Mouse (Mus musculus): Measurements from ENCODE around the gene Epb41l3. TPM values are rescaled to one million over a fixed set of nuclear protein-coding genes. Genes with fewer than 3 reads are reported as not detected.

Gene Epb41l3
- polyA plus RNA-seq, 1 experiment from 2014 or later, result 118 TPM

GRCm38 (mm10) chr17:69220849-69221248 is 145.4 kb downstream of the Epb41l3 start:
- Histone ChIP-seq H3K4me2 (no peak overlapping the region), H3K9me3 (no peaks in the 10 kb centered on the region), H3K27ac (no peak overlapping the region), H3K9ac (replicated peaks) (no peak overlapping the region), H3K27me3 (no peaks in the 10 kb centered on the region), H3K4me3 (replicated peaks) (no peak overlapping the region), H3K36me3 (peaks cover 43% of the 10 kb centered on the region), H3K4me1 (replicated peaks) (peaks cover 12% of the 10 kb centered on the region; the same call in 1 of the 2 replicates)
- no peak for ATAC-seq (ENCODE audit: insufficient number of reproducible peaks, insufficient read depth, low FRiP score, low TSS enrichment, low read depth)
- 71% methylated on average over 7 of the region's 7 CpGs for WGBS

- no peak overlapping the region for H3K4me3 ChIP-seq (replicated peaks)
- peaks cover 12% of the 10 kb centered on the region; the same call in 1 of the 2 replicates for H3K4me1 ChIP-seq (replicated peaks)
- ATAC-seq (ENCODE audit: insufficient number of reproducible peaks, insufficient read depth, low FRiP score, low TSS enrichment, low read depth), result no peak
- no peaks in the 10 kb centered on the region for H3K9me3 ChIP-seq
- H3K36me3 ChIP-seq, result peaks cover 40% of the 10 kb centered on the region
- H3K4me2 ChIP-seq, result no peak overlapping the region
- WGBS, result 60% methylated on average over 6 of the region's 6 CpGs
- H3K9ac ChIP-seq (replicated peaks), result no peak overlapping the region
- H3K27ac ChIP-seq, result no peak overlapping the region
- no peaks in the 10 kb centered on the region for H3K27me3 ChIP-seq
Measured at GRCm38 (mm10) chr17:69221377-69221776, 145.9 kb downstream of the Epb41l3 start.

- Histone ChIP-seq H3K36me3 (peaks cover 40% of the 10 kb centered on the region), H3K9ac (replicated peaks) (no peak overlapping the region), H3K4me2 (no peak overlapping the region), H3K4me3 (replicated peaks) (no peak overlapping the region), H3K4me1 (replicated peaks) (peaks cover 15% of the 10 kb centered on the region; the same call in 1 of the 2 replicates), H3K9me3 (no peaks in the 10 kb centered on the region), H3K27ac (no peak overlapping the region), H3K27me3 (no peaks in the 10 kb centered on the region)
- no peak for ATAC-seq (ENCODE audit: insufficient number of reproducible peaks, insufficient read depth, low FRiP score, low TSS enrichment, low read depth)
- WGBS, result 22% methylated on average over 10 of the region's 10 CpGs
Measured at GRCm38 (mm10) chr17:69221966-69222692, 146.6 kb downstream of the Epb41l3 start.

GRCm38 (mm10) chr17:69225996-69226395 is 150.5 kb downstream of the Epb41l3 start:
- no peaks in the 10 kb centered on the region for H3K9me3 ChIP-seq
- H3K4me3 ChIP-seq (replicated peaks), result no peak overlapping the region
- H3K36me3 ChIP-seq, result peaks cover 25% of the 10 kb centered on the region
- 89% methylated on average over 7 of the region's 7 CpGs for WGBS
- H3K27ac ChIP-seq, result no peak overlapping the region
- H3K4me2 ChIP-seq, result no peak overlapping the region
- no peaks in the 10 kb centered on the region for H3K27me3 ChIP-seq
- peaks cover 20% of the 10 kb centered on the region; the same call in 1 of the 2 replicates for H3K4me1 ChIP-seq (replicated peaks)
- no peak overlapping the region for H3K9ac ChIP-seq (replicated peaks)
- ATAC-seq (ENCODE audit: insufficient number of reproducible peaks, insufficient read depth, low FRiP score, low TSS enrichment, low read depth), result no peak

GRCm38 (mm10) chr17:69227426-69228014 is 152.0 kb downstream of the Epb41l3 start:
- no peak overlapping the region for H3K4me2 ChIP-seq
- ATAC-seq (ENCODE audit: insufficient number of reproducible peaks, insufficient read depth, low FRiP score, low TSS enrichment, low read depth), result no peak
- H3K4me3 ChIP-seq (replicated peaks), result no peak overlapping the region
- no peak overlapping the region for H3K9ac ChIP-seq (replicated peaks)
- peaks cover 25% of the 10 kb centered on the region for H3K36me3 ChIP-seq
- no peak overlapping the region for H3K27ac ChIP-seq
- 57% methylated on average over 9 of the region's 9 CpGs for WGBS
- H3K27me3 ChIP-seq, result no peaks in the 10 kb centered on the region
- peaks cover 11% of the 10 kb centered on the region; the same call in 1 of the 2 replicates for H3K4me1 ChIP-seq (replicated peaks)
- no peaks in the 10 kb centered on the region for H3K9me3 ChIP-seq

- H3K4me2 ChIP-seq, result no peak overlapping the region
- H3K9ac ChIP-seq (replicated peaks), result no peak overlapping the region
- H3K4me3 ChIP-seq (replicated peaks), result no peak overlapping the region
- peaks cover 12% of the 10 kb centered on the region; the same call in 1 of the 2 replicates for H3K36me3 ChIP-seq
- H3K27me3 ChIP-seq, result no peaks in the 10 kb centered on the region
- no peaks in the 10 kb centered on the region for H3K9me3 ChIP-seq
- ATAC-seq (ENCODE audit: insufficient number of reproducible peaks, insufficient read depth, low FRiP score, low TSS enrichment, low read depth), result no peak
- H3K27ac ChIP-seq, result no peak overlapping the region
- peaks cover 11% of the 10 kb centered on the region; the same call in 1 of the 2 replicates for H3K4me1 ChIP-seq (replicated peaks)
- 76% methylated on average over 5 of the region's 5 CpGs for WGBS
Measured at GRCm38 (mm10) chr17:69229451-69229850, 154.0 kb downstream of the Epb41l3 start.

- Histone ChIP-seq H3K27ac (no peak overlapping the region), H3K4me3 (replicated peaks) (no peak overlapping the region), H3K4me1 (replicated peaks) (peaks cover 11% of the 10 kb centered on the region; the same call in 1 of the 2 replicates), H3K9me3 (no peaks in the 10 kb centered on the region), H3K9ac (replicated peaks) (no peak overlapping the region), H3K4me2 (no peak overlapping the region), H3K27me3 (no peaks in the 10 kb centered on the region), H3K36me3 (peaks cover 5% of the 10 kb centered on the region; the same call in 1 of the 2 replicates)
- no peak for ATAC-seq (ENCODE audit: insufficient number of reproducible peaks, insufficient read depth, low FRiP score, low TSS enrichment, low read depth)
- 58% methylated on average over 6 of the region's 6 CpGs for WGBS
Measured at GRCm38 (mm10) chr17:69230131-69230621, 154.7 kb downstream of the Epb41l3 start.

GRCm38 (mm10) chr17:69231360-69231759 is 155.9 kb downstream of the Epb41l3 start:
- Histone ChIP-seq H3K9ac (replicated peaks) (no peak overlapping the region), H3K27ac (0 out of 2 replicates have a peak overlapping the region, but pooled peaks have one; percentile 3), H3K4me2 (no peak overlapping the region), H3K9me3 (no peaks in the 10 kb centered on the region), H3K36me3 (no peaks in the 10 kb centered on the region), H3K4me3 (replicated peaks) (no peak overlapping the region), H3K4me1 (replicated peaks) (peaks cover 11% of the 10 kb centered on the region; the same call in 1 of the 2 replicates), H3K27me3 (no peaks in the 10 kb centered on the region)
- no peak for ATAC-seq (ENCODE audit: insufficient number of reproducible peaks, insufficient read depth, low FRiP score, low TSS enrichment, low read depth)
- 88% methylated on average over 5 of the region's 5 CpGs for WGBS

GRCm38 (mm10) chr17:69237172-69237571 is 161.7 kb downstream of the Epb41l3 start:
- no peaks in the 10 kb centered on the region for H3K4me1 ChIP-seq (replicated peaks)
- no peak overlapping the region for H3K27ac ChIP-seq
- WGBS, result 95% methylated on average over 3 of the region's 3 CpGs
- H3K4me2 ChIP-seq, result no peak overlapping the region
- H3K27me3 ChIP-seq, result no peaks in the 10 kb centered on the region
- ATAC-seq (ENCODE audit: insufficient number of reproducible peaks, insufficient read depth, low FRiP score, low TSS enrichment, low read depth), result no peak
- H3K36me3 ChIP-seq, result peaks cover 20% of the 10 kb centered on the region
- no peaks in the 10 kb centered on the region for H3K9me3 ChIP-seq
- no peak overlapping the region for H3K9ac ChIP-seq (replicated peaks)
- H3K4me3 ChIP-seq (replicated peaks), result no peak overlapping the region

- Histone ChIP-seq H3K4me1 (replicated peaks) (no peaks in the 10 kb centered on the region), H3K36me3 (peaks cover 28% of the 10 kb centered on the region), H3K27ac (no peak overlapping the region), H3K27me3 (no peaks in the 10 kb centered on the region), H3K4me3 (replicated peaks) (no peak overlapping the region), H3K4me2 (no peak overlapping the region), H3K9ac (replicated peaks) (no peak overlapping the region), H3K9me3 (no peaks in the 10 kb centered on the region)
- 96% methylated on average over 4 of the region's 4 CpGs for WGBS
- ATAC-seq (ENCODE audit: insufficient number of reproducible peaks, insufficient read depth, low FRiP score, low TSS enrichment, low read depth), result peak; percentile 31; the same call in 1 of the 2 replicates
Measured at GRCm38 (mm10) chr17:69238810-69239373, 163.4 kb downstream of the Epb41l3 start.

GRCm38 (mm10) chr17:69239423-69239822 is 163.9 kb downstream of the Epb41l3 start:
- no peak overlapping the region for H3K4me3 ChIP-seq (replicated peaks)
- H3K27me3 ChIP-seq, result no peaks in the 10 kb centered on the region
- H3K9me3 ChIP-seq, result no peaks in the 10 kb centered on the region
- WGBS, result 72% methylated on average over 6 of the region's 6 CpGs
- H3K4me2 ChIP-seq, result no peak overlapping the region
- H3K9ac ChIP-seq (replicated peaks), result no peak overlapping the region
- no peak overlapping the region for H3K27ac ChIP-seq
- H3K36me3 ChIP-seq, result peaks cover 31% of the 10 kb centered on the region
- no peak for ATAC-seq (ENCODE audit: insufficient number of reproducible peaks, insufficient read depth, low FRiP score, low TSS enrichment, low read depth)
- H3K4me1 ChIP-seq (replicated peaks), result no peaks in the 10 kb centered on the region

All from limb, embryonic 12.5 days (tissue).